19 mouse cellular contexts compared by ENCODE assay signal in the genomic region with DNA sequence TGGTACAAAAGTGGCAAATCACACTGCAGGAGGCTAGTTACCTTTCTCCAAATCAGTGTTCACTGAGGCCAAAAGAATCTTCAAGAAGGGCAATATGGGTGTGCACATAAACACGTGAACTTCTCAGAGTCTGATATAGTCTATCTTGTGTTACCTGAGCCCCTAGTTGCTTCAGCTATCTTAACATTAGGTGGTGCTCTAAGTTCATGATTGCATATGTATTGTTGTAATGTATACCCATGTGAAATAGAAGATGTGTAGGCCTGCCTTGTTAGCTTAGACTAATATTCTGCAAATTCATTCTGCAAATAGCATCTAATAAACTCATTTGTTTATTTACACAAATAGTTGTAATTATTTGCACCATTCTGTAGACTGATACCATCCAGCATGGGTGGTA.
DNase-seq lines count a peak whose midpoint lies in the region; ATAC-seq and TF ChIP-seq lines count a peak whose summit lies in the region.
"Had no signal": no experiment of that assay in that cellular context is flagged by ENCODE, and none has a peak within 500 bp of the region (broad histone marks: within the 10 kb centered on the region; RNA-seq: fewer than 3 reads in every experiment).

No protein-coding gene starts in this region.

- peak; percentile 3 for DNase-seq in cerebellum, adult 9-10 months
- DNase-seq in cerebellum, adult 11 months, result no peak
- DNase-seq in hindbrain, postnatal 0 days (ENCODE audit: low spot score), result peak; percentile 72
- DNase-seq in hindbrain, embryonic 10.5 days (ENCODE audit: low spot score), result no peak
- DNase-seq in neural tube, embryonic 10.5 days (ENCODE audit: extremely low spot score, low spot score), result no peak
- no peak for DNase-seq in ovary, postnatal 36 days (ENCODE audit: low spot score)
- DNase-seq in left cerebral cortex, adult 9 months (ENCODE audit: low spot score in 2 of 2), result no peak
- DNase-seq: adrenal gland, postnatal 25 days; cerebellum, postnatal 36 days; gastrocnemius, postnatal 14 days; kidney, adult 11 months; kidney, postnatal 25 days; layer of hippocampus, postnatal 36 days; thymus, postnatal 36 days had no signal

- H3K27me3 ChIP-seq in hindbrain, postnatal 0 days (ENCODE audit: insufficient read depth, low read length), result no peaks in the 10 kb centered on the region
- no peaks in the 10 kb centered on the region for H3K27me3 ChIP-seq in hindbrain, embryonic 10.5 days (ENCODE audit: insufficient read depth, poor library complexity, severe bottlenecking)
- H3K27me3 ChIP-seq in neural tube, embryonic 13.5 days, result no peaks in the 10 kb centered on the region
- H3K27me3 ChIP-seq: CH12.LX; embryonic facial prominence, embryonic 12.5 days; neural tube, embryonic 12.5 days had no signal

- no peaks in the 10 kb centered on the region for H3K9me3 ChIP-seq in hindbrain, postnatal 0 days (ENCODE audit: low read length)
- H3K9me3 ChIP-seq in hindbrain, embryonic 10.5 days, result 0 out of 2 replicates have a peak, but pooled peaks cover 7% of the 10 kb centered on the region
- no peaks in the 10 kb centered on the region for H3K9me3 ChIP-seq in neural tube, embryonic 13.5 days
- H3K9me3 ChIP-seq: embryonic facial prominence, embryonic 12.5 days; heart, embryonic 10.5 days; neural tube, embryonic 12.5 days had no signal

- H3K4me3 ChIP-seq in hindbrain, postnatal 0 days (ENCODE audit: low read length), result no peak overlapping the region
- no peak overlapping the region for H3K4me3 ChIP-seq in hindbrain, embryonic 10.5 days
- H3K4me3 ChIP-seq in neural tube, embryonic 13.5 days, result no peak overlapping the region
- H3K4me3 ChIP-seq: embryonic facial prominence, embryonic 12.5 days; heart, embryonic 10.5 days; neural tube, embryonic 12.5 days had no signal

- H3K9ac ChIP-seq in hindbrain, postnatal 0 days (replicated peaks; ENCODE audit: low read length), result no peak overlapping the region
- H3K9ac ChIP-seq in neural tube, embryonic 13.5 days, result no peak overlapping the region
- H3K9ac ChIP-seq: embryonic facial prominence, embryonic 12.5 days; neural tube, embryonic 12.5 days had no signal

- H3K4me1 ChIP-seq in hindbrain, postnatal 0 days (ENCODE audit: insufficient read depth, low read length), result no peaks in the 10 kb centered on the region
- H3K4me1 ChIP-seq in hindbrain, embryonic 10.5 days (replicated peaks), result no peaks in the 10 kb centered on the region
- no peaks in the 10 kb centered on the region for H3K4me1 ChIP-seq in neural tube, embryonic 13.5 days (replicated peaks)
- H3K4me1 ChIP-seq: embryonic facial prominence, embryonic 12.5 days; heart, embryonic 10.5 days; neural tube, embryonic 12.5 days had no signal

- 50% methylated on average over 1 of the region's 1 CpGs for WGBS in hindbrain, postnatal 0 days
- 92% methylated on average over 1 of the region's 1 CpGs for WGBS in hindbrain, embryonic 10.5 days
- 73% methylated on average over 1 of the region's 1 CpGs for WGBS in neural tube, embryonic 13.5 days

- H3K36me3 ChIP-seq in hindbrain, postnatal 0 days (ENCODE audit: insufficient read depth, low read length), result no peaks in the 10 kb centered on the region
- H3K36me3 ChIP-seq in hindbrain, embryonic 10.5 days, result no peaks in the 10 kb centered on the region
- H3K36me3 ChIP-seq in neural tube, embryonic 13.5 days, result no peaks in the 10 kb centered on the region
- H3K36me3 ChIP-seq: embryonic facial prominence, embryonic 12.5 days; heart, embryonic 10.5 days; neural tube, embryonic 12.5 days had no signal

- peak; percentile 70 for TF ChIP-seq CTCF in hindbrain, postnatal 0 days (IDR thresholded peaks at IDR 0.05; ENCODE audit: low read depth)

- H3K27ac ChIP-seq in hindbrain, postnatal 0 days, result no peak overlapping the region
- H3K27ac ChIP-seq in hindbrain, embryonic 10.5 days, result no peak overlapping the region
- H3K27ac ChIP-seq in neural tube, embryonic 13.5 days (replicated peaks), result no peak overlapping the region
- H3K27ac ChIP-seq: embryonic facial prominence, embryonic 12.5 days; heart, embryonic 10.5 days; neural tube, embryonic 12.5 days had no signal

- ATAC-seq in hindbrain, postnatal 0 days, result peak; percentile 80
- ATAC-seq in neural tube, embryonic 13.5 days (ENCODE audit: low read depth), result peak; percentile 65; the same call in 1 of the 2 replicates

- no peak overlapping the region for H3K4me2 ChIP-seq in hindbrain, postnatal 0 days (ENCODE audit: low read depth, low read length)
- H3K4me2 ChIP-seq in neural tube, embryonic 13.5 days, result no peak overlapping the region
- H3K4me2 ChIP-seq: embryonic facial prominence, embryonic 12.5 days; neural tube, embryonic 12.5 days had no signal

Comparison
In these comparisons a context has a peak if more than half of its experiments do, and no peak if none do; other contexts are left out.
1. DNase-seq: peak in cerebellum, adult 9-10 months (single experiment) and hindbrain, postnatal 0 days (single experiment); none in cerebellum, adult 11 months (single experiment), hindbrain, embryonic 10.5 days (single experiment), neural tube, embryonic 10.5 days (single experiment), ovary, postnatal 36 days (single experiment) and left cerebral cortex, adult 9 months (0 of 2).